In the genomic region with DNA sequence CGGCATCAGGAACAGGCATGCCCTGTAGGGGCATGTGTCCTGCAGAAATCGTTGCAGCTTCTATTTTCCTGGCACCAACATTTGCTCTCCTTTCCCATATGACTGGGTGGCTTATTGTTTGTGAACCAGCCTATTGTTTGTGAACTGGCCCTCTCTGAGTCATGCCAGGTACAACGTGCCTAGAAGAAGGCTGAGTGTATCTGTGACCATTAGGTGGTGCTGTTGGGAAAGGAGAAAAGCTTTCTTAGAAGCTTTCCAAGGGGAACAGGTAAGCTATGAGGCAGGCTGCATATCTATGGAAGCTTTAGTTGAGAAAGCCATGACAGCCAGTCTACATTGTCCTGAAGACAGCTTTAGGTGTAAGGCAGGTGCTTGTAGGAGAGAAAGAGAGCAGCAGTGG, we compare ENCODE assay signal across 10 mouse cellular contexts. TPM values are rescaled to one million over a fixed set of nuclear protein-coding genes. Genes with fewer than 3 reads are reported as not detected.
DNase-seq lines count a peak whose midpoint lies in the region; ATAC-seq and TF ChIP-seq lines count a peak whose summit lies in the region.
"Had no signal": no experiment of that assay in that cellular context is flagged by ENCODE, and none has a peak within 500 bp of the region (broad histone marks: within the 10 kb centered on the region; RNA-seq: fewer than 3 reads in every experiment).

No protein-coding gene starts in this region.

- peak; percentile 5 to 18 for DNase-seq in layer of hippocampus, adult 2 months (ENCODE audit: low spot score in 2 of 2)
- DNase-seq in layer of hippocampus, adult 9-11 months = no peak
- DNase-seq in 3T3-L1 (ENCODE audit: low read depth, low spot score) (peak; percentile 66), ES-E14 (ENCODE audit: low read depth, low spot score) (peak; percentile 36)
- DNase-seq in spleen, postnatal 36 days (ENCODE audit: low spot score in 2 of 2) = no peak
- DNase-seq in frontal cortex, postnatal 14 days (ENCODE audit: low spot score in 2 of 2) = no peak

- H3K4me2 ChIP-seq in intestine, embryonic 15.5 days (replicated peaks) = no peak overlapping the region
- H3K4me2 ChIP-seq: lung, embryonic 15.5 days had no signal

- TF ChIP-seq CTCF in layer of hippocampus, adult 2 months (conservative IDR thresholded peaks at IDR 0.05) = peak; percentile 74

- ATAC-seq in intestine, embryonic 15.5 days = peak; percentile 49; the same call in 1 of the 2 replicates

- in situ Hi-C loops in ES-E14 (cut with MboI; ENCODE audit: low sequenced_read_pairs in 2 of 2, unreplicated experiment in 2 of 2) = no loop called here

- WGBS in intestine, embryonic 15.5 days = 38% methylated on average over 3 of the region's 3 CpGs

- no peak overlapping the region for H3K9ac ChIP-seq in ES-E14 (ENCODE audit: insufficient read depth, low read depth, low read length, poor library complexity, severe bottlenecking)
- no peak overlapping the region for H3K9ac ChIP-seq in intestine, embryonic 15.5 days
- H3K9ac ChIP-seq: lung, embryonic 15.5 days had no signal

- H3K36me3 ChIP-seq in ES-E14 (ENCODE audit: control insufficient read depth, insufficient read depth, low read length, poor library complexity, severe bottlenecking) = no peaks in the 10 kb centered on the region
- no peaks in the 10 kb centered on the region for H3K36me3 ChIP-seq in intestine, embryonic 15.5 days
- H3K36me3 ChIP-seq: lung, embryonic 15.5 days had no signal

- no peaks in the 10 kb centered on the region for H3K9me3 ChIP-seq in ES-E14 (ENCODE audit: control insufficient read depth, insufficient read depth, low read depth, low read length)
- no peaks in the 10 kb centered on the region for H3K9me3 ChIP-seq in intestine, embryonic 15.5 days
- H3K9me3 ChIP-seq: lung, embryonic 15.5 days had no signal

- H3K4me3 ChIP-seq in layer of hippocampus, adult 2 months = no peak overlapping the region
- H3K4me3 ChIP-seq in ES-E14 (ENCODE audit: insufficient read depth in 1 of 2, low read depth in 1 of 2, low read length in 2 of 2, poor library complexity in 1 of 2, severe bottlenecking in 1 of 2) = no peak overlapping the region
- no peak overlapping the region for H3K4me3 ChIP-seq in intestine, embryonic 15.5 days (replicated peaks)
- H3K4me3 ChIP-seq: lung, embryonic 15.5 days had no signal

- H3K27me3 ChIP-seq in intestine, embryonic 15.5 days (replicated peaks) = no peaks in the 10 kb centered on the region
- H3K27me3 ChIP-seq: lung, embryonic 15.5 days had no signal

- H3K27ac ChIP-seq in layer of hippocampus, adult 2 months = no peak overlapping the region
- H3K27ac ChIP-seq in ES-E14 (ENCODE audit: insufficient read depth, low read depth, low read length, poor library complexity, severe bottlenecking) = no peak overlapping the region
- H3K27ac ChIP-seq in intestine, embryonic 15.5 days = no peak overlapping the region
- H3K27ac ChIP-seq: lung, embryonic 15.5 days had no signal

- H3K4me1 ChIP-seq in ES-E14 (ENCODE audit: control insufficient read depth in 2 of 2, insufficient read depth in 2 of 2, low read length in 2 of 2, poor library complexity in 1 of 2) = no peaks in the 10 kb centered on the region
- no peaks in the 10 kb centered on the region for H3K4me1 ChIP-seq in intestine, embryonic 15.5 days (replicated peaks)
- H3K4me1 ChIP-seq: lung, embryonic 15.5 days had no signal

TF ChIP-seq in ES-E14, 5 proteins besides CTCF, POLR2A, EP300 and RAD21:
- TF ChIP-seq HCFC1 (IDR thresholded peaks at IDR 0.05; ENCODE audit: borderline replicate concordance, insufficient read depth, low read length) = no peak
- no peak for TF ChIP-seq ZC3H11A (IDR thresholded peaks at IDR 0.05; ENCODE audit: borderline replicate concordance, low read depth, low read length)
- TF ChIP-seq MAFK (IDR thresholded peaks at IDR 0.05; ENCODE audit: insufficient read depth, low read depth, low read length) = no peak
- no peak for TF ChIP-seq CHD2 (IDR thresholded peaks at IDR 0.05; ENCODE audit: low read depth, low read length)
- TF ChIP-seq ZNF384 (IDR thresholded peaks at IDR 0.05; ENCODE audit: low read depth, low read length) = no peak

RNA-seq across cellular contexts. Expression of gene Prr9, which starts 5.8 kb away (rescaled TPM):
- total RNA-seq in layer of hippocampus, adult 2 months (2021) = not detected
- total RNA-seq in ES-E14 (2012; rRNA removed) = not detected in 2 replicates
- not detected in 2 replicates for polyA plus RNA-seq in intestine, embryonic 15.5 days (2015; fragmentation: Nextera tagmentation; extraction: Ambion mirVana)
- polyA plus RNA-seq: heart, embryonic 14.5 days; lung, embryonic 15.5 days; spleen, adult 2 months had no signal

RNA-seq across cellular contexts. Expression of gene Lelp1, which starts 24.6 kb away (rescaled TPM):
- total RNA-seq in layer of hippocampus, adult 2 months (2021) = not detected
- total RNA-seq in ES-E14 (2012; rRNA removed) = not detected in 2 replicates
- polyA plus RNA-seq in intestine, embryonic 15.5 days (2015; fragmentation: Nextera tagmentation; extraction: Ambion mirVana) = not detected in 2 replicates
- polyA plus RNA-seq: heart, embryonic 14.5 days; lung, embryonic 15.5 days; spleen, adult 2 months had no signal

RNA-seq across cellular contexts. Expression of gene Lor, which starts 35.0 kb away (rescaled TPM):
- total RNA-seq in layer of hippocampus, adult 2 months (2021) = 1 to 10 TPM; 3.5 to 3.6 TPM
- 0.21 and 0.40 TPM in 2 replicates for total RNA-seq in ES-E14 (2012; rRNA removed)
- 0.21 and 0.23 TPM in 2 replicates for polyA plus RNA-seq in intestine, embryonic 15.5 days (2015; fragmentation: Nextera tagmentation; extraction: Ambion mirVana)

Comparison
In these comparisons a context has a peak if more than half of its experiments do, and no peak if none do; other contexts are left out.
1. DNase-seq: peak in layer of hippocampus, adult 2 months (2 of 2), 3T3-L1 (single experiment) and ES-E14 (single experiment); none in layer of hippocampus, adult 9-11 months (single experiment), spleen, postnatal 36 days (0 of 2) and frontal cortex, postnatal 14 days (0 of 2).